Mouse (Mus musculus) common myeloid progenitor, adult 5-6 weeks (primary cell): Measurements from ENCODE around the gene Adipoq. TPM values are rescaled to one million over a fixed set of nuclear protein-coding genes. Genes with fewer than 3 reads are reported as not detected.

Source experiments
- ATAC-seq: replicated peaks from 2 replicates; pipeline ENCODE4 v1.8.0; 2016; ENCODE audit warnings: low read depth, mild to moderate bottlenecking, moderate TSS enrichment, inconsistent platforms; ENCODE audit not compliant: poor library complexity, severe bottlenecking
- total RNA-seq: library from RNA; stranded (forward); fragments of 200-1000, 187-1606 nt; gene quantifications from 2 replicates; pipeline ENCODE4 v1.2.3, GENCODE M21; 2017

Gene Adipoq
- total RNA-seq, 1 experiment from 2014 or later: not detected

GRCm38 (mm10) chr16:23191560-23192242 lies 45.4 kb downstream of the Adipoq start:
- ATAC-seq: no peak

- ATAC-seq: peak; percentile 58
These were observed 49.3 kb downstream of the Adipoq start for GRCm38 (mm10) chr16:23195618-23196017.

GRCm38 (mm10) chr16:23196296-23196695 lies 50.0 kb downstream of the Adipoq start:
- ATAC-seq: no peak

- ATAC-seq: no peak
These were observed 50.5 kb downstream of the Adipoq start for GRCm38 (mm10) chr16:23196791-23197190.

GRCm38 (mm10) chr16:23201498-23201897 lies 55.2 kb downstream of the Adipoq start:
- ATAC-seq: no peak

Other genes with a start within 250 kb of the Adipoq start
- gene Fetub, start 228.2 kb upstream of the Adipoq start, total RNA-seq: not detected in 2 replicates
- not detected in 2 replicates for gene Hrg, start 195.5 kb upstream of the Adipoq start, total RNA-seq
- not detected in 2 replicates for gene Kng2, start 117.1 kb upstream of the Adipoq start, total RNA-seq
- not detected in 2 replicates for gene Kng1, start 88.7 kb upstream of the Adipoq start, total RNA-seq
- gene Eif4a2, start 39.1 kb upstream of the Adipoq start, total RNA-seq: 830 and 874 TPM in 2 replicates
- 67.1 and 71.7 TPM in 2 replicates for gene Rfc4, start 18.8 kb upstream of the Adipoq start, total RNA-seq
- 0.34 and 0.41 TPM in 2 replicates for gene St6gal1, start 78.2 kb downstream of the Adipoq start, total RNA-seq